Mouse (Mus musculus): ENCODE results near the gene Gapvd1.

GRCm38 (mm10) chr2:34632051-34632450, 123.0 kb downstream of the Gapvd1 start:
- TF ChIP-seq CTCF (IDR thresholded peaks at IDR 0.05; ENCODE audit: borderline replicate concordance, control insufficient read depth, extremely low read depth, insufficient read depth, low read length, poor library complexity) (no peak), POLR2A (IDR thresholded peaks at IDR 0.05; ENCODE audit: control insufficient read depth, extremely low read depth, insufficient read depth, low read length, poor library complexity) (no peak)
